10 mouse cellular contexts compared by ENCODE assay signal in genomic region chr16:43575507-43575906, GRCm38 (mm10).
DNase-seq lines count a peak whose midpoint lies in the region; ATAC-seq and TF ChIP-seq lines count a peak whose summit lies in the region.
"Had no signal": no experiment of that assay in that cellular context is flagged by ENCODE, and none has a peak within 500 bp of the region (broad histone marks: within the 10 kb centered on the region; RNA-seq: fewer than 3 reads in every experiment).

No protein-coding gene starts in this region.

- H3K36me3 ChIP-seq in heart, embryonic 12.5 days = peaks cover 4% of the 10 kb centered on the region; the same call in 1 of the 2 replicates
- peaks cover 0 to 9% of the 10 kb centered on the region in 2 experiments; a peak in 2 of 4 replicates for H3K36me3 ChIP-seq in MEL (ENCODE audit: control insufficient read depth in 1 of 2, insufficient read depth in 2 of 2, low read length in 2 of 2)
- peaks cover 47% of the 10 kb centered on the region for H3K36me3 ChIP-seq in forebrain, embryonic 14.5 days (ENCODE audit: control insufficient read depth, insufficient read depth, low read length)
- H3K36me3 ChIP-seq in intestine, embryonic 16.5 days (ENCODE audit: control insufficient read depth, insufficient read depth, low read length) = no peaks in the 10 kb centered on the region
- H3K36me3 ChIP-seq in liver, embryonic 11.5 days (ENCODE audit: control insufficient read depth, insufficient read depth, low read length) = no peaks in the 10 kb centered on the region

- no peaks in the 10 kb centered on the region for H3K9me3 ChIP-seq in heart, embryonic 12.5 days (replicated peaks)
- H3K9me3 ChIP-seq in MEL (replicated peaks; ENCODE audit: insufficient read depth, low read length) = no peaks in the 10 kb centered on the region
- H3K9me3 ChIP-seq in forebrain, embryonic 14.5 days (replicated peaks; ENCODE audit: control insufficient read depth, low read length) = no peaks in the 10 kb centered on the region
- H3K9me3 ChIP-seq in intestine, embryonic 16.5 days (ENCODE audit: control insufficient read depth, low read length) = no peaks in the 10 kb centered on the region
- no peaks in the 10 kb centered on the region for H3K9me3 ChIP-seq in liver, embryonic 11.5 days (ENCODE audit: control insufficient read depth, low read length)

- TF ChIP-seq EP300 in MEL (IDR thresholded peaks at IDR 0.05; ENCODE audit: low read depth in 1 of 2, low read length in 2 of 2) = no peak

- no peaks in the 10 kb centered on the region for H3K27me3 ChIP-seq in heart, embryonic 12.5 days (replicated peaks)
- no peaks in the 10 kb centered on the region for H3K27me3 ChIP-seq in MEL (ENCODE audit: control insufficient read depth in 1 of 2, insufficient read depth in 2 of 2, low read length in 2 of 2)
- H3K27me3 ChIP-seq in forebrain, embryonic 14.5 days (replicated peaks; ENCODE audit: control insufficient read depth, insufficient read depth, low read length) = no peaks in the 10 kb centered on the region
- H3K27me3 ChIP-seq in intestine, embryonic 16.5 days (replicated peaks; ENCODE audit: control insufficient read depth, insufficient read depth, low read length) = no peaks in the 10 kb centered on the region
- no peaks in the 10 kb centered on the region for H3K27me3 ChIP-seq in liver, embryonic 11.5 days (replicated peaks; ENCODE audit: control insufficient read depth, insufficient read depth, low read length)

- ATAC-seq in heart, embryonic 12.5 days (ENCODE audit: insufficient number of reproducible peaks, low FRiP score) = peak; percentile 8; the same call in 1 of the 2 replicates
- ATAC-seq in forebrain, embryonic 14.5 days = no peak
- peak; percentile 29; the same call in 1 of the 2 replicates for ATAC-seq in intestine, embryonic 16.5 days
- ATAC-seq in erythroblast, adult 5-6 weeks (replicated peaks; ENCODE audit: low FRiP score, poor library complexity, severe bottlenecking) = no peak
- ATAC-seq in liver, embryonic 11.5 days (replicated peaks; ENCODE audit: low FRiP score) = no peak

- no peak for TF ChIP-seq CTCF in MEL (IDR thresholded peaks at IDR 0.05 in 2 of 3, conservative IDR thresholded peaks at IDR 0.05 in 1 of 3; ENCODE audit: control insufficient read depth in 1 of 3, insufficient read depth in 1 of 3, low read depth in 2 of 3, low read length in 3 of 3, poor library complexity in 1 of 3, severe bottlenecking in 1 of 3)

- peak overlapping the region; percentile 56 for H3K9ac ChIP-seq in heart, embryonic 12.5 days
- no peak overlapping the region for H3K9ac ChIP-seq in MEL (ENCODE audit: control insufficient read depth, low read depth, low read length, poor library complexity, severe bottlenecking)
- no peak overlapping the region; the same call in 1 of the 2 replicates for H3K9ac ChIP-seq in forebrain, embryonic 14.5 days (ENCODE audit: low read length)
- no peak overlapping the region for H3K9ac ChIP-seq in intestine, embryonic 16.5 days (ENCODE audit: low read depth, low read length)
- H3K9ac ChIP-seq in liver, embryonic 11.5 days (ENCODE audit: low read depth, low read length) = no peak overlapping the region
- H3K9ac ChIP-seq: liver, embryonic 14.5 days had no signal

- no peak for DNase-seq in heart, adult 9 months (ENCODE audit: low spot score in 2 of 2)
- no peak for DNase-seq in MEL (ENCODE audit: low read depth, low spot score)
- no peak for DNase-seq in forebrain, embryonic 14.5 days (ENCODE audit: low spot score)
- DNase-seq in liver, embryonic 11.5 days (ENCODE audit: low spot score) = no peak
- no peak for DNase-seq in kidney, adult 11 months
- DNase-seq: cerebellum, adult 2 months had no signal

- no peaks in the 10 kb centered on the region for H3K79me2 ChIP-seq in MEL (ENCODE audit: control insufficient read depth, insufficient read depth, low read length, poor library complexity)

- H3K4me1 ChIP-seq in heart, embryonic 12.5 days (replicated peaks) = peaks cover 64% of the 10 kb centered on the region
- H3K4me1 ChIP-seq in MEL (ENCODE audit: control insufficient read depth in 1 of 2, insufficient read depth in 2 of 2, low read length in 2 of 2) = peaks cover 2 to 13% of the 10 kb centered on the region in 2 experiments; a peak in 3 of 4 replicates
- H3K4me1 ChIP-seq in forebrain, embryonic 14.5 days (ENCODE audit: control insufficient read depth, insufficient read depth, low read length) = peaks cover 32% of the 10 kb centered on the region
- peaks cover 19% of the 10 kb centered on the region for H3K4me1 ChIP-seq in intestine, embryonic 16.5 days (ENCODE audit: control insufficient read depth, insufficient read depth, low read length)
- peaks cover 8% of the 10 kb centered on the region; the same call in 1 of the 2 replicates for H3K4me1 ChIP-seq in liver, embryonic 11.5 days (replicated peaks; ENCODE audit: control insufficient read depth, insufficient read depth, low read length)

- peak overlapping the region; percentile 77 for H3K27ac ChIP-seq in heart, embryonic 12.5 days (ENCODE audit: poor library complexity, severe bottlenecking)
- no peak overlapping the region for H3K27ac ChIP-seq in MEL (ENCODE audit: control insufficient read depth, low read depth, low read length)
- peak overlapping the region; percentile 61; the same call in 1 of the 2 replicates for H3K27ac ChIP-seq in forebrain, embryonic 14.5 days (ENCODE audit: low read depth, low read length)
- H3K27ac ChIP-seq in intestine, embryonic 16.5 days (ENCODE audit: low read length) = no peak overlapping the region
- no peak overlapping the region for H3K27ac ChIP-seq in liver, embryonic 11.5 days (ENCODE audit: low read depth, low read length)
- H3K27ac ChIP-seq: liver, embryonic 14.5 days had no signal

- no peak overlapping the region for H3K4me3 ChIP-seq in heart, embryonic 12.5 days
- no peak overlapping the region for H3K4me3 ChIP-seq in MEL (ENCODE audit: control insufficient read depth in 1 of 2, insufficient read depth in 1 of 2, low read depth in 2 of 2, low read length in 2 of 2)
- no peak overlapping the region for H3K4me3 ChIP-seq in forebrain, embryonic 14.5 days (ENCODE audit: low read depth, low read length)
- no peak overlapping the region for H3K4me3 ChIP-seq in intestine, embryonic 16.5 days (ENCODE audit: low read length)
- H3K4me3 ChIP-seq in liver, embryonic 11.5 days (ENCODE audit: low read depth, low read length) = no peak overlapping the region

- TF ChIP-seq POLR2A in MEL (IDR thresholded peaks at IDR 0.05; ENCODE audit: control insufficient read depth in 1 of 2, insufficient read depth in 1 of 2, low read depth in 1 of 2, low read length in 2 of 2, poor library complexity in 1 of 2) = no peak

- TF ChIP-seq RAD21 in MEL (IDR thresholded peaks at IDR 0.05; ENCODE audit: low read depth, low read length) = no peak

- WGBS in heart, embryonic 12.5 days = 2% methylated on average over 9 of the region's 9 CpGs
- 54% methylated on average over 9 of the region's 9 CpGs for WGBS in forebrain, embryonic 14.5 days
- 35% methylated on average over 9 of the region's 9 CpGs for WGBS in intestine, embryonic 16.5 days
- WGBS in liver, embryonic 11.5 days = 20% methylated on average over 9 of the region's 9 CpGs

- peak overlapping the region; percentile 53 for H3K4me2 ChIP-seq in heart, embryonic 12.5 days
- H3K4me2 ChIP-seq in forebrain, embryonic 14.5 days (ENCODE audit: low read length) = no peak overlapping the region
- no peak overlapping the region for H3K4me2 ChIP-seq in intestine, embryonic 16.5 days (ENCODE audit: low read depth, low read length)
- H3K4me2 ChIP-seq in liver, embryonic 11.5 days = no peak overlapping the region

TF ChIP-seq in MEL, 35 proteins besides CTCF, POLR2A, EP300 and RAD21:
- TF ChIP-seq TBP (IDR thresholded peaks at IDR 0.05; ENCODE audit: low read depth, low read length) (no peak), GATA1 (IDR thresholded peaks at IDR 0.05; ENCODE audit: low read depth, low read length) (peak; percentile 28; the same call in 1 of the 2 replicates)

Comparison
In these comparisons a context has a peak if more than half of its experiments do, and no peak if none do; other contexts are left out.
1. ATAC-seq: peak in heart, embryonic 12.5 days (single experiment) and intestine, embryonic 16.5 days (single experiment); none in forebrain, embryonic 14.5 days (single experiment), erythroblast, adult 5-6 weeks (single experiment) and liver, embryonic 11.5 days (single experiment).
2. H3K27ac ChIP-seq: peak in heart, embryonic 12.5 days (single experiment) and forebrain, embryonic 14.5 days (single experiment); none in MEL (single experiment), intestine, embryonic 16.5 days (single experiment) and liver, embryonic 11.5 days (single experiment).